ENCODE assay signal across 20 mouse cellular contexts in genomic region chr5:20986271-20986670, GRCm38 (mm10).
"Had no signal": no experiment of that assay in that cellular context is flagged by ENCODE, and none has a peak within 500 bp of the region (broad histone marks: within the 10 kb centered on the region; RNA-seq: fewer than 3 reads in every experiment).

No protein-coding gene starts in this region.

- DNase-seq: liver, postnatal 0 days; lung, adult 2 months; lung, postnatal 14 days; lung, postnatal 36 days; retina, postnatal 1 day; right cerebral cortex, adult 18-20 months; right cerebral cortex, postnatal 25 days; right cerebral cortex, postnatal 4 days; spleen, adult 18-20 months; thymus, adult 2 months; thymus, postnatal 25 days; thymus, postnatal 4 days had no signal

- H3K27ac ChIP-seq: lung, embryonic 15.5 days; macrophage; midbrain, embryonic 13.5 days; midbrain, embryonic 15.5 days; neural tube, embryonic 12.5 days had no signal

- H3K4me2 ChIP-seq: lung, embryonic 15.5 days; midbrain, embryonic 11.5 days; midbrain, embryonic 13.5 days; midbrain, embryonic 15.5 days; neural tube, embryonic 12.5 days had no signal

- H3K9me3 ChIP-seq: lung, embryonic 15.5 days; megakaryocyte, embryonic 14.5 days; midbrain, embryonic 13.5 days; midbrain, embryonic 15.5 days; neural tube, embryonic 12.5 days had no signal

- H3K9ac ChIP-seq: liver, postnatal 0 days; lung, embryonic 15.5 days; midbrain, embryonic 13.5 days; midbrain, embryonic 15.5 days; neural tube, embryonic 12.5 days had no signal

- ATAC-seq: liver, postnatal 0 days; lung, postnatal 0 days; midbrain, embryonic 13.5 days; midbrain, embryonic 15.5 days had no signal

- H3K27me3 ChIP-seq: lung, embryonic 15.5 days; megakaryocyte, embryonic 14.5 days; midbrain, embryonic 13.5 days; midbrain, embryonic 15.5 days; neural tube, embryonic 12.5 days had no signal

- H3K4me3 ChIP-seq: lung, embryonic 15.5 days; megakaryocyte, embryonic 14.5 days; midbrain, embryonic 13.5 days; midbrain, embryonic 15.5 days; neural tube, embryonic 12.5 days had no signal

- H3K4me1 ChIP-seq: lung, embryonic 15.5 days; midbrain, embryonic 13.5 days; midbrain, embryonic 15.5 days; neural tube, embryonic 12.5 days had no signal
